Mouse (Mus musculus): Measurements from ENCODE around the gene Mcl1.

Mcl1 gene

DNA sequence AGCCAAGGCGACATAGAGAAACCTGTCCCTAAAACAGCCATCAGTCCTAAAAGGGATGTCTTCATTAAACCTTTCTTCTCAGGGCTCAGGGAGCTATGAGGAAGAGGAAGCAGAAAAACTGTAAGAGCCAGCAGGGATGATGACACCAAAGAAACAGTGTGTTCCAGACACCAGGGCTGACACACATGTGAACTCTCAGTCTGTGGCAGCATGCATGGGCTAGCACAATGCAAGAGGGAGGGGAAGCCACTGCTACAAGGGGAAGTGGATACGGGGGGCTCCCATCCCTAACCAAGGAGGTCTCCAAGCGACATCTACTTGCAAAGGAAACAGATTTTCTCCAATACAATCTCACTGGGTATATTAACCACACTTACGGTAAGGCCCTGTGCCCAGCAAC lies 47.7 kb downstream of the Mcl1 start:
- no peak for DNase-seq (ENCODE audit: extremely low read depth, low read depth)

DNA sequence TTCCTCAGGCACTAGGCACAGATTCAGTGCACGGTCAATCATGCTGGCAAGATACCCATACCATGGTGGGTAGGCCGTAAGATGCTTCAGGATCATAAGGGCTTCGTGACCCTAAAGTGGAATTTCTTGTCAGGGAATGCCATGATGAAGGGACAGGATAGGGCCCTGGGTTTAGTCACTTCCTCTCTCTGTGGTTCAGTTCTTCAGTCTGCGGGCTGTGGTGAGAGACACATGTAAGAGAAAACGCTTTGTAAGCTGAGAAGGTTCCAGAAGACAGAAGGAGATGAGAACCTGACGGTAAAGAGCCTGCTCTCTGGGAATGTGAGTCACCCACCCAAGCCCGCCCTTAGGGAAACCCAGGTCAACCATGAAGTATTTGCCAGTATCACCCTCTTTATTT lies 48.9 kb downstream of the Mcl1 start:
- DNase-seq (ENCODE audit: extremely low read depth, low read depth) = no peak

GRCm38 (mm10) chr3:95709044-95709443 lies 50.5 kb downstream of the Mcl1 start:
- DNase-seq (ENCODE audit: extremely low read depth, low read depth) = no peak

DNA sequence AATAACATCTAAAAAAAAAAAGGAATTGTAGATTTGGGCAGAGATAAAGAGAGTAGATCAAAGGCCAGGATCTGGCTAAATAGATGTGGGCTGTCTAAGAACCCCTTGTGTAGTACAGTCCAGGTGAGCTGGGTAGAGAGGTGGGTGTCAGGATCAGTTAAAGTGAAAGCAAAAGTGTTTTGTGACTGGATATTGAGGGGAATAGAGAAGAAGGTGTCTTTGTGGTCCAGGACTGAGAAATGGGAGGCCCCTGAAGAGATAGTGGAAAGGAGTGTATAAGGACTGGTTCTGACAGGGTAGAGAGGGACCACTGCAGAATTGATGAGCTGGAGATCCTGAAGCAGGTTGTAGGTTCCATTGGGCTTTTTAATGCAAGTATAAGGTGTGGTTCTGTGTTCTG lies 51.4 kb downstream of the Mcl1 start:
- DNase-seq (ENCODE audit: extremely low read depth, low read depth) = no peak
